Mouse (Mus musculus) megakaryocyte, adult 5-6 weeks (primary cell): Measurements from ENCODE around the gene Kcnh2. TPM values are rescaled to one million over a fixed set of nuclear protein-coding genes. Genes with fewer than 3 reads are reported as not detected.
"Not testable (repeated sequence)": the region's sequence is repeated elsewhere in the genome, so short reads cannot be mapped to it uniquely, and the experiment has no call there.

Experiments
- ATAC-seq: 2 replicates; pipeline ENCODE4 v1.8.0; 2016; ENCODE audit warnings: mild to moderate bottlenecking, inconsistent platforms; ENCODE audit not compliant: poor library complexity, severe bottlenecking
- total RNA-seq, 2 experiments: library from RNA; stranded (forward) in 1 of 2; stranded (reverse) in 1 of 2; fragments of 153-499, 151-499 nt in 1 of 2; fragments of 221-1000, 200-1000 nt in 1 of 2; gene quantifications; 2 replicates each; pipeline versions ENCODE4 v1.2.3 to v1.2.4; 2015 to 2017

Kcnh2 gene
- total RNA-seq (2015) (not detected in 2 replicates), total RNA-seq (2017) (not detected in 2 replicates)

- ATAC-seq: no peak
These were observed at the start of gene Kcnh2 for GRCm38 (mm10) chr5:24351278-24351677. Kcnh2 (minus strand) TSS chr5:24351604.

DNA sequence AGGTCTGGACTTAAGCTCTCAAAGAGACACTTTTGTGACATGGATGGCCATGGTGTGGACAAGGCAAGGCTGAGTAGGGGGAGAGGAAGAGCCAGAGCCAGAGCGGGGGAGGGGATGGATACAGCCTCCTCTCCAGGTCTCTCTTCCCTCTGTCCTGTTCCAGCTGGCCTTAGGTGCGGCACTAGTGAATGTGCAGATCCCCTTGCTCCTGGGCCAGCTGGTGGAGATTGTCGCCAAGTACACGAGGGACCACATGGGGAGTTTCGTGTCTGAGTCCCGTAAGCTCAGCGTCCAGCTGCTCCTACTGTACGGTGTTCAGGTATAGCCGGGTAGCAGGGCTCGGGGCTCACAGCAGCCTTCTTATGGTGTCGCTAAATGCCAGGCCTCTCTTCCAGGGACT is 49.0 kb upstream of the Kcnh2 start:
- no peak for ATAC-seq

GRCm38 (mm10) chr5:24399686-24400085 is 48.3 kb upstream of the Kcnh2 start:
- no peak for ATAC-seq

- ATAC-seq: not testable (repeated sequence)
These were observed 44.9 kb upstream of the Kcnh2 start for GRCm38 (mm10) chr5:24396254-24396653.

- ATAC-seq: peak; percentile 89
These were observed 42.9 kb upstream of the Kcnh2 start for GRCm38 (mm10) chr5:24394165-24394894.

DNA sequence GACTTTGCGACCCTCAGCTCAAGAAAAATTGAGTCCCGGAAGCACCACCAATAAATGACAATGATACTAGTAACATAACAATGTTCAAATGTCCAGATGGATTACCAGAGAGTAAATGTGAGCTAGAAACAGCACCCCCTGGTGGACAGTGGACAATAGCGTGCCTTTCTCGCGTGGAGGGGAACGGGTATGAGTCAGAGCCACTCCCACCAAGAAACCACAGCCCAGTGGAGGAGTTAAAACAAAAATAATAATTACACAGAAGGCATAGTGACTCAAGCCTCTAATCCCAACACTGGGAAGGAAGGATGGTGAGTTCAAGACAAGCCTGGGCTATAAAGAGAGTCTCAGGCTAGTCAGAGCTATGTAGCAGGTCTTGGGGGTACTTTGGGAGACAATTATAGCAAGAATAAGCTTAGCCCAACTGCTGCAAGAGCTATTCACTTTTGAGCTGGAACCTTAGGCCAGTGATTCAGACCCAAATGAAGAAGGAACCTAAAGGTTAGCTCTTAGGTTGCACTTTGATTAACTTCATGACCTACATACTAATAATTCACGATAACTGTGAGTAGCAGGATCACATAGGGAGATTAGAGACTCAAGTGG is 42.1 kb upstream of the Kcnh2 start, which contains the start of gene Abcb8:
TSS of gene Abcb8 (plus strand) at position 272 of the 606 bp plus-strand sequence.
- peak; percentile 69 for ATAC-seq

GRCm38 (mm10) chr5:24392724-24393123 is 41.3 kb upstream of the Kcnh2 start:
- ATAC-seq: no peak

DNA sequence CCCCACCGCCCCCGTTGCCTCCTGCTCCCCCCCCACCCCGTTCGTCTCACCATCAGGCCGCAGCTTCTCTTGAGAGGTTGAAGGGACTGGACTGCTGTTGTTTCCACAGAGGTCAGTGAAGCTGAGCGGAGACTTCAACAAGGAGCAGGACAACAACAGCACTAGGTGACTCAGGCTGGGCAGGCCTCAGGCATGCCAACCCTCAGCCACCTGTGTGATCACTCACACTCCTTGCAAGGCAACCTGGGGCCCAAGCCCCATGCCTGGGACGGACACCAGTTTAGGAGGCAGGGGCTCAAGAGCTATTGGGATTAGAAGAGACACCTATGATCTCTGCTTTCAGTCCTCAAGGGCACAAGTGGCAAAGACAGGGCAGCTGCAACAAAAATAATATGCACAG is 40.5 kb upstream of the Kcnh2 start, which contains the start of gene Atg9b:
TSS of gene Atg9b (minus strand) at position 280 of the 400 bp plus-strand sequence.
- no peak for ATAC-seq

DNA sequence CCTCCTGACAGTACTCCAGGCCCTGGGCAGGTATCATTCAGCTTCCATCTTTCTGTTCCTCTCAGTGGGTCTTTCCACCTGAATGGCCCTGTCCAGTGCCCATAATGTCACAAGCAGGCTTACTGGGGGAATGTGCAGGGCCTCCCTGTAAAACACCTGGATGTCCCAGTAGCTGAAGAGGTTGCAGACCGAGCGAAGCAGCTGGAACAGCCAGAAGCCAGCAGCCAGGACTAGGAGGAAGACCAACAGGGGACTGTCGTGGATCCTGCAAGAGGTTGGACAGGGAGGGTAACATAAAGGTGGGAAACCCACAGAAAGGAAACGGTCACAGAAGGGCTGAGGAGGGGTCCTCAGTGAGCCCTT is 38.2 kb upstream of the Kcnh2 start:
- ATAC-seq: no peak

- ATAC-seq: peak; percentile 45
These were observed 37.7 kb upstream of the Kcnh2 start for GRCm38 (mm10) chr5:24389011-24389657.

GRCm38 (mm10) chr5:24388246-24388915 is 37.0 kb upstream of the Kcnh2 start:
- ATAC-seq: no peak

DNA sequence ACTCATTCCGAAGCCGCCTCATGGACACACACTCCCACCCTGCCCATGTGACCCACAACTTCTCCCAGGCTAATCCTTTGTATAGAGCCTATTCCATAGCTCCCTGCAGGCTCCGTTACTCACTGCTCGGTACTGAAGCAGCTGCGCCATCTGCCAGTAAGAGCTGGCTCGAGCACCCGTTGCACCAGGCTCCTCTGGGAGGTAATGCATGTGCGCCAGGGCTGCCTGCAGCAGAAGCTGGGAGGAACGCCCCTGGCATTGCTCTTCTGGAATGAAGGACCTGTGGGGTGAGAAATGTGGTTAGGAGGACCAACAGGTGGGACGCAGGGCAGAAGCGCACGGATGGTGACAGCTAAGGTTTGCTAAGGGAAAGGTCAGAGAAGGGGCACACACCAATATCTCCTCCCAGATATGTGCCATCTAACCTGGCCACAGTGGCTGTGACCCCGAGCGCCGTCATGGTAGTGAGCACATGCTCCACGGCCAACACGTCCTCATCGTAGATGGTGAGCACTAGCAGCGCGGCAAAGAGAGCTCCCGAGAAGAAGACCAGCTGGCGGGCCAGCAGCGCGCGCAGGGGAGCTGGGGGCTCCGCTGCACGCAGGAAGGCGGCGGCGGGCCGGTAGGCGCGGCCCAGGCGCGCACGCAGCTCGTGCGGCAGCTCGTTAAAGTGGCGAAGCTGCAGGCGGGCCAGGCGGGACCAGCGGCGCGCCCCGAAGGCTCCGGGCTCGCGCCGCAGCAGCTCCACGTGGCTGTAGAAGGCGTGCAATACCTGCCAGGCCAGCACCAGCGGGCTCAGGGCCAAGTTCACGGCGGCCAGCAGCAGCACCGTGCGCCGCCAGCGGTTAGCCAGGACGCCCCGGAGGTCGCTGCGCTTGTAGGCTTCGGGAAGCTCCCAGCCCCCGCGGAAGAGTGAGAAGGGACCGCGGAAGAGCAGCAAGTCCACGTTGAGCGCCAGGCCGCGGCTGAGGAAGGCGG is 36.1 kb upstream of the Kcnh2 start:
- no peak for ATAC-seq

DNA sequence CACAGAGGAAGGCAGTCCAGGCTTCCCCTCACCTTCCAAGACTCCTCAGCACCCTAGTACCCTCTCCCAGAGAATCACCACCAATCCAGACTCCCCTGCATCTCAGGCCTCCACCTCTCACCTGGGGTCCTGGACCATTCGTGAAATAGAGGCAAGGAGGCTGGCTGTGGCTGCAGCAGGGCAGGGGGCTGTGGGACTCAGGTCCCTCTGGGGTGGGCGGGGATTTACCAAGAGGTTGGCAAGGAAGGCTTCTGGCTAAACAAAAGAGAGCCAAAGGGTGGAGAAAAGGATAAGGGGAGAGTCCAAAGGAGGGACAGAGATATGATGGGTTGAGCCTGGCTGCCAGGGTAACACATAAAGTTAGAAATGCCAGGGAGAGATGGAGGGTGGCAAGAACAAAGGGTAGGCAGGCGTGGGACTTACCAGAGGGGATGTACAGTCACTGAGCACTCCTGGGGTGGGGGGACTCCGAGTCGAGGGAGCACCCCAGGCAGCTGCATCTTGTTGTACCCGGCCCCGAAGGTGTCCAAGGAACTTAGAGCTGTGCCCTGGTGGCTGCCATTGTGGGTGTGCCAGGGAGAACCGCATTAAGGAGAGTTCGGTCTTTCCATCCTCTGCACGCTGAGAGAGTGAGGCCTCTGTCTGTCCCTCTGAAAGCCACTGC is 34.6 kb upstream of the Kcnh2 start:
- no peak for ATAC-seq

DNA sequence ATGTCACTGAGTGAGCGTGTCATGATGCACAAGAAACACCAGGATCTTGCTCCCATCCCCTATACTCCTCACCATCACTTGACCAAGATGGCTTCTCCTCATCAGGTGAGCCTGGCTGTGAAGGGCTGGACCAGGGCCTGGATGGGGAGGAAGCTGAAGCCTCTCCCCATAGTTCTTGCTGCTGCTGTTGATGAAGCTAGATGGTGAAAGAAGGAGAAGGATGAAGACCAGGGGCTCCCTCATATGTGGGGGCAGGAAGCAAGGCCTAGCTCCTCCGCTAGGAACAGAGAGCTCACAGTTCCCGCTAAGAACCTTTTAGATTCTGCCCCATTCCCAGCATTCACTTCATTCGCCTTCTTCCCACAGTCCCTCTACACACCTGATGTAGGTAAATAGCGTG is 34.0 kb upstream of the Kcnh2 start:
- ATAC-seq: no peak

DNA sequence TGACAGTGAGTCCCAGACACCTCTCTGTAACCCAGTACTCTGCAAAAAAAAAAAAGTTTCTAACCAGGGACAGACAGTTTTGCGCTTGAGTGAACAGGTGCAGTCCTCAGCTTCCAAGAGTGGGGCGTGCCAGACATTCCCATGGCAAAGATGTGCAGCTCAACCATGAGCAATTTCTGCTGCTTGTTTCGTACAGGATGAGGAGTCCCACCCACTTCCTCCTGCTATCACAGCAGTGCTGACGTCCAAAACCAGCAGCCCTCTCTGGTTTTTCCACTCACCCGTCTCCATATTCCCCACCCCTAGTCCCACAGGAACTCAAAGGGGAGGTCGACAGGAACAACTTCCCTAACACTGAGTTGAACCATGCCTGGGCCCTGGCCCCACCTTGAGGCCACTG is 33.0 kb upstream of the Kcnh2 start:
- ATAC-seq: peak; percentile 33

- peak; percentile 77 for ATAC-seq
These were observed 31.8 kb upstream of the Kcnh2 start for GRCm38 (mm10) chr5:24383026-24383859.

DNA sequence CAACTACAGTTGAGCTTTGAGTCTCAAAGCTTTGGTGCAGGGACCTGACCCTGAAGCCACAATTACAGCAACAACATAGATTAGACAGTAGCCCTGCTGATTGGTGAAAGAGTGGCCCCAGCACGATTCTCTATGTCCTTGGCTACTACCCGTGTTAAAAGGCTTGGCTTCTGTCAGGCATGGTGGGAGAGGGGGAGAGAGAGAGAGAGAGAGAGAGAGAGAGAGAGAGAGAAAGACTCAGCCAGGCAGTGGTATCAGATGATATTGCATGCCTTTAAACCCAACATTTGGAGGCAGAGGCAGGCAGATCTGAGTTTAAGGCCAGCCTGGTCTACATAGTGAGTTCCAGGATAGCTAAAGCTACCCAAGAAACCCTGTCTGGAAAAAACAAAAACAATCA is 30.6 kb upstream of the Kcnh2 start:
- no peak for ATAC-seq

DNA sequence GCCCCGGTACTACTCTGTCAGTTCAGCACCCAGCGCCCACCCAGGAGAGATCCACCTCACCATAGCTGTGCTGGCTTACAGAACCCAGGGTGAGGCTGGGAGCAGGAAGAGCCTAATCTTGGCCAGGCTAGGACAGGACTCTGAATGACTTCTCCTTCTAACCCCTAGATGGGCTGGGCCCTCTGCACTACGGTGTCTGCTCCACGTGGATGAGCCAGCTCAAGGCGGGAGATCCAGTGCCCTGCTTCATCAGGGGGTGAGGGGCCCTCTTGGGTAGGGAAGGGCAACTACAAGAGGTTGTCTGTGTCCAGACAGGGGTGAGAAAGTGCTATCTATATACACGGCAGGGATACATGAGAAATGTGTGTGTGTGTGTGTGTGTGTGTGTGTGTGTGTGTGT is 30.1 kb upstream of the Kcnh2 start:
- ATAC-seq: no peak

GRCm38 (mm10) chr5:24380499-24380898 is 29.1 kb upstream of the Kcnh2 start:
- ATAC-seq: no peak
